Mouse (Mus musculus): ENCODE results near the gene Sept1.
"Not testable (repeated sequence)": the region's sequence is repeated elsewhere in the genome, so short reads cannot be mapped to it uniquely, and the experiment has no call there.

Gene Sept1

GRCm38 (mm10) chr7:127194633-127195029 is 38.3 kb downstream of the Sept1 start:
- no peak for DNase-seq (ENCODE audit: low read depth, low spot score)

- no peak for DNase-seq (ENCODE audit: low read depth, low spot score)
Observed at GRCm38 (mm10) chr7:127194011-127194632, 38.8 kb downstream of the Sept1 start.

- no peak for DNase-seq (ENCODE audit: low read depth, low spot score)
Observed at GRCm38 (mm10) chr7:127192989-127193388, 39.9 kb downstream of the Sept1 start.

- DNase-seq (ENCODE audit: low read depth, low spot score): no peak
Observed at GRCm38 (mm10) chr7:127190672-127191071, 42.3 kb downstream of the Sept1 start.

- DNase-seq (ENCODE audit: low read depth, low spot score): no peak
Observed at GRCm38 (mm10) chr7:127188305-127189276, 44.3 kb downstream of the Sept1 start.

GRCm38 (mm10) chr7:127187351-127187750 is 45.6 kb downstream of the Sept1 start:
- DNase-seq (ENCODE audit: low read depth, low spot score): no peak

GRCm38 (mm10) chr7:127185601-127186000 is 47.3 kb downstream of the Sept1 start:
- DNase-seq (ENCODE audit: low read depth, low spot score): no peak

- no peak for DNase-seq (ENCODE audit: low read depth, low spot score)
Observed at GRCm38 (mm10) chr7:127184720-127185119, 48.2 kb downstream of the Sept1 start.

GRCm38 (mm10) chr7:127183828-127184227 is 49.1 kb downstream of the Sept1 start:
- DNase-seq (ENCODE audit: low read depth, low spot score): no peak

GRCm38 (mm10) chr7:127183345-127183744 is 49.6 kb downstream of the Sept1 start:
- no peak for DNase-seq (ENCODE audit: low read depth, low spot score)

- DNase-seq (ENCODE audit: low read depth, low spot score): not testable (repeated sequence)
Observed at GRCm38 (mm10) chr7:127181724-127182123, 51.2 kb downstream of the Sept1 start.

GRCm38 (mm10) chr7:127180783-127181182 is 52.1 kb downstream of the Sept1 start:
- no peak for DNase-seq (ENCODE audit: low read depth, low spot score)

GRCm38 (mm10) chr7:127176937-127177336 is 56.0 kb downstream of the Sept1 start:
- no peak for DNase-seq (ENCODE audit: low read depth, low spot score)

- no peak for DNase-seq (ENCODE audit: low read depth, low spot score)
Observed at GRCm38 (mm10) chr7:127166501-127166900, 66.4 kb downstream of the Sept1 start.

- no peak for DNase-seq (ENCODE audit: low read depth, low spot score)
Observed at GRCm38 (mm10) chr7:127165607-127166493, 67.1 kb downstream of the Sept1 start.

All from telencephalon, adult 2 months (tissue).